Mouse (Mus musculus) megakaryocyte, embryonic 14.5 days (primary cell): ENCODE measurements around the gene Vmn1r85.

Experiments
- FLI1 ChIP-seq: IDR thresholded peaks from 2 replicates; pipeline ENCODE4 v1.6.1; 2012; ENCODE audit warnings: low read length, inconsistent platforms, mixed read lengths
- GATA1 ChIP-seq: IDR thresholded peaks from 3 replicates; pipeline ENCODE4 v1.6.1; 2012; ENCODE audit warnings: mixed read lengths, low read length, inconsistent platforms, borderline replicate concordance

GRCm38 (mm10) chr7:13037901-13038555, 56.9 kb downstream of the Vmn1r85 start, which contains the start of gene Ube2m:
- no peak for TF ChIP-seq GATA1
- TF ChIP-seq FLI1, result no peak
